Mouse (Mus musculus): ENCODE measurements around the gene Stx5a.

DNA sequence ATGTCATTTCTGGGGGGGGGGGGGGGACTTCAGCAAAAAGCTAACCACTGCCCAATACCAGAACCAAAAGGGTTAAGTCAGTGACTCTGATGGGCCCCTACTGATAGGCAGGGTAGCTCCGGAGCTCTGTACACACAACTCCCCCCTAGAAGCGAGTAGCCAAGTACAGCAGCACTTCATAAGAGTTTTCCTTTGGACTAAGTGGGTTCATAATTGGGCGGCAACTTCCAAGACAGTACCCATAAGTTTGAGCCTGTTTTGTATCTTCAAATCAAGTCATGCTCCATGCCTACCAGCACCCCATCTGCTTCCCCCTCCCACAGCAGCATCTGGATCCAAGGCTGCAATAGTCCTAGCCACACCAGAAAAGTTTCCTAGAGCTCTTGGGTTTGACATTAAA is 14.4 kb downstream of the Stx5a start:
- no peak for TF ChIP-seq CTCF (IDR thresholded peaks at IDR 0.05; ENCODE audit: insufficient read depth, low read length)
- no peak for TF ChIP-seq POLR2A (IDR thresholded peaks at IDR 0.05; ENCODE audit: borderline replicate concordance, extremely low read depth, low read depth, low read length)

Data from lung, adult 2 months (tissue).